Mouse (Mus musculus) mouse trophoblast stem cell (cell line): ENCODE results near the gene Tnfaip6.

Experiments
- in situ Hi-C, 2 experiments: fragments of 300-500 bp; cut with MseI, MboI; formaldehyde crosslinking; loops; 2 replicates in 1 of 2; 3 replicates in 1 of 2; pipeline ENCODE4 v1.15.1; 2025

Gene Tnfaip6

DNA sequence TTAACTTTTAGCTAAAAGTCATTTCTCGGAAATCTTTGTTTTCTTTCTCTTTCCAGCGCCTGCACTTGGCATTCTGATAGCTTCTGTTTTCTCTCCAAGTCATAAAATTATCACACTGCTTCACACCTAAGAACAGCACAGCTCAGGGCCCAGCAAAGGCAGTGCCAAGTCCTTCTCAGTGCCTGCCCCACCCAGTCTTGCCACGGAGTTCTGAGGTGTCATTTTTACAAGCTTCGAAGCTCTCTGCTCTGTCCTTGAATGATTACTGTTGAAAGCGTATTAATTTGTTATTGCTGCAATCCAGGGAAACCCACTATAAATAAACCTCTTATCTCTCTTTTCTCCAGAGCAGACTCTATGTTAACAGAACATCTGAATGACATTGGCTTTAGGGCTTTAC, 15.7 kb downstream of the Tnfaip6 start:
- in situ Hi-C loops, result no loop called here

DNA sequence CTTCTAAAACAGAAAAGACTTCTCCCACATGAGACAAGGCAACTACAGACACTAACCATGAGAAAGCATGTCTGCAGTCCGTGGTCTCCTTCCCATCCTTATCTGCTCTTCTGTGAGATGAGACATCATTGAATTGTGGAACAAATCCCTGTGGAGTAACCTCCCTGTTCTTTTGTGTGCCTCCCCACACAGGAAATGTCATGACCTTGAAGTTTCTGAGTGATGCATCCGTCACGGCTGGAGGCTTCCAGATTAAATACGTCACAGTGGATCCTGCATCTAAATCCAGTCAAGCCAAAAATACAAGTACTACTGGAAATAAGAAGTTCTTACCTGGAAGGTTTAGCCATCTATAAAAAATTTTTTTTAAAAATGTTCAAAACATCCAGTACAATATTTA, 17.8 kb downstream of the Tnfaip6 start:
- in situ Hi-C loops, result no loop called here

DNA sequence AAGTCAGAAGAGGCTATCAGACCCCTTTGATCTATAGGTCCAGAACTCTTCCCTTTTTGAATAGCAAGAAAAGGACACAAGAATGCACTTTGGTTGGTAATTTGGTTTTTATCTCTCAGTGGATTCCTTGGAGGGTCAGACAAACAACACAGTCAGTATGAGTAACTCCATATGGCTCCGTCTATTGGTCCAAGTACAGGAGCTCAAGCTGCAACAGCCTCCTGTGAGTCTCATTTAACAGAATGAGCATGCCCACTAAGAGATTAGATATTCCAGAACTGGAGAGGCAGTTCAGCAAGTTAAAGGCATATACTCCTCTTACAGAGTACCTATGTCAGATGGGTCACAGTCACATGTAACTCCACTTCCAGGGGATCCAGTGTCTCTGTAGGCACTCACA, 19.3 kb downstream of the Tnfaip6 start:
- in situ Hi-C loops, result no loop called here

DNA sequence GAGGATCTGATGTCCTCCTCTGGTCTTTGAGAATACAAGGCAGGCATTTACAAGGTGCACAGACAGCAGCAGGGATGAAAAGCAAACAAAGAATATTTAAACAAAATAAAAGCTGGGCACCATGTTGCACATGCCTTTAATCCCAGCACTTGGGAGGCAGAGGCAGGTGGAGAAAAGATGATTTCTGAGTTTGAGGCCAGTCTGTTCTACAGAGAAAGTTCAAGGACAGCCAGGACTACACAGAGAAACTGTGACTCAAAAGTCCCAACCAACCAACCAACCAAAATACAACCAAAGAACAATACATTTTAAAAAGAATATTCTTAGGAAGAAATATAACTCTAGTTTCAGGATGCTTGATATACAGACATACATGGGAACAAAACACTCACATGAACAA, 19.9 kb downstream of the Tnfaip6 start:
- in situ Hi-C loops, result no loop called here

DNA sequence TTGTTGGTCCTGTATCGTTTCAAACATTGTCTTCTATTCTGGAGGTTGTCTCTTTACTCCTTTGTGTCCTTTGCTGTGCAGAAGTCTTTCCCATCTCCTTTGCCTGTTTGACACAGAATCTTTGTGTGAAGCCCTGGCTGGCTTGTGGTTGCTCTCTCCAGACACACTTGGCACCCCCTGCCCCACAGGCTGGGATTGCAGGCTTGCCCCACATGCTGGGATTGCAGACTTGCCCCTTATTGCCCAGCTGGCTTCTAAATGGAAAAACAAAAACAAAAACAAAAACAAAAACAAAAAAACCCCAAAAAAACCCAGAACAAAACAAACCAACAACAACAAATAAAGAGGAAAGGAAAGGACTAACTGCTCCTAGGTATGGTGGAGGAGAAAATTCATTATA, 30.8 kb downstream of the Tnfaip6 start:
- in situ Hi-C loops, result no loop called here

DNA sequence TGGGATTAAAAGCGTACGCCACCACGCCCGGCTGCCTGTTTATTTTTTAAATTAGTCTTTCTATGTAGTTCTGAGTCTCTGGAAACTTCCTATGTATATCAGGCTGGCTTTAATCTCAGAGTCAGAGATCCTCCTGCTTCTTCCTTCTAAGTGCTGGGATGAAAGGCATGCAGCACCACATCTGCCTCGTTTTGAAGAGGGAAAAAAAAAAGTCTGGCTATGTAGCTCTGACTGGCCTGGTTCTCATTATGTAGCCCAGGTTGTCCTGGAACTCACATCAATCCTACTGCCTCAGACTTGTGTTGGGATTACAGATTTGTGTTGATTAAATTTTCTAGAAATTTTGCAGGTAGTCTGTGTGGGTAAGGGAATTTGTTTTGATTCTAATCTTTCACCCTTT, 33.0 kb downstream of the Tnfaip6 start:
- in situ Hi-C loops, result no loop called here

DNA sequence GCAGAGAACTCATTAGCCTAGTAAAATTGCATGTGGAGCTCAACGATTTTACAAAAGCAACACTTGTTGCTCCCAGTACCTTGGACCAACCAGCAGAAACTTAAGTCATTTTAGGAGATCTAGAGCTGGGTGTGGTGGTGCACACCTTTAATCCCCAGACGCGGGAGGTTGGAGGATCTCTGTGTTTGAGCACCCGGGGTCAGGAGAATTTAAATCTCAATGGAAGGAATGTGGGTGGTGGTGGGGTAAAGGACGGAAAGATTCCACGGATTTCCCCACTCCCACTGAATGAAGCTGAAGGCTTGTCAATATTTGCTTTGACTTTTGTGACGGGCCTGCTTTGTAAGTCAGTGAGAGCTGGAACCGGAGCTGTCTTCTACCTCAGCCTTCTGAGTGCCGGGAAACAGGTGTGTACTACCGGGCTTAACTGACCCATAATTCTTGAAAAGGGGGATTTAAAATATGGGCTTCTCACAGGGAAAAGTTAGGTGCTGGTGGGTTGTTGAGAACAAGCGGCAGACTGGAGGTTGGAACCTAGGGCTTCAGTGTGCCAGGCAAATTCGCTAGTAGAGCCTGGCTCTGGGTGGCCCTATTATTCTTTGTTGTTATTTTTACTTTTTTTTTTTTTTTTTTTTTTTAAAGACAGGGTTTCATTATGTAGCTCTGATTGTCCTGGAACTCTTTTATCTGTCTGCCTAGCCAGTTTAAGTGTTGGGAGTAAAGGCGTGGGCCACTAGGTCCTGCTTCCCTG, 33.6 kb downstream of the Tnfaip6 start:
- in situ Hi-C loops, result no loop called here

DNA sequence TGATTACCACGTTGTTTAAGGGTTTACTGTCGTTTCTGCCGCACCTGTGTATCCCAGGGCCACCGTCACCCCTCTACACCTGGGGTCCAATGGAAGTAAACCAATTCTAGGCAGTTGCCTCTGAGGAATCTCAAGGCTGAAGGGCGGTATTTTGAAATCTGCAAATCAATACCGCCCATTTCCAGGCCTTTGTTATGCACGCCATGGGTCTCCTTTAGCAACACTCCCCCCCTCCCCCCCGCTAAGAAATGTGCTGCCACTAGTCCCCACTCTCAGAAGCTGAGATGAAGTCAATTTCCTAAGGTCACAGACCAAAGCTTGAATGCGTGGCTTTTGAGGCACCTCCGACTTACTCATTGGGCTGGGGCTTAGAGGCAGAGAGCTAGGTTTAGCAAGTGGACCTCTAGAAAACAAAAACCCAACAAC, 34.3 kb downstream of the Tnfaip6 start:
- in situ Hi-C loops, result no loop called here

DNA sequence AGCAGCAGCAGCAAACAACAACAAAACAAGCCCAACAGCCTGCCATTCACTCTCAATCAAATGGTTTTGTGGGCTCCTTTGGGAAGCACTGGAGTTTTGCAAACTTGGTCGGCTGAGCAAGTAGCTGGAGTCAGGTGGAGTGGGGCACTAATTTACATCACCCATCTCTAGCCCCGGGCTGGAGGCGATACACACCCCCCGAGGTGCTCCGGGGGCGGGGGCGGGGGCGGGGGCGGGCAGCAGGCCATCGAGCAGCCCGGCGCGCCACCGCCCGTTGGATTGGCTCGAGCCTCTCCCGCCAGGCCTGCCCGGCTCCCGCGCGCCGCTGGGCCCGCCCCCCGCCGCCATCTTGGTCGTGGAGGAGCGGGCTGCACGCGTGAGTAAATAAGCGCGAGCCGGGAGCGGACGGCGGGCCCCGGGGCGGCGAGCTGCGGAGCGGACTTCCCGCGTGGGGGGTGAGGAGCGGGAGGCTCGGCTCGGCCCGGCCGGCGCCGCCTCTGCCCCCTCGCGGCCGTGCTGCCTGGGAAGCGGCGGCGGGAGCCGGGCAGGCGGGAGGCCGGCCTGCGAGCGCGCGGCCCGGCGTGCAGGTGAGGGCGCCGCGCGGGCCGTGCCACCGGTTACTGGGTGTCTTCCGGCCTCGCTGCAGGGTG, 34.8 kb downstream of the Tnfaip6 start, which contains the start of gene Rif1:
TSS of gene Rif1 (plus strand) at position 342 of the 650 bp plus-strand sequence.
- in situ Hi-C loops, result no loop called here

DNA sequence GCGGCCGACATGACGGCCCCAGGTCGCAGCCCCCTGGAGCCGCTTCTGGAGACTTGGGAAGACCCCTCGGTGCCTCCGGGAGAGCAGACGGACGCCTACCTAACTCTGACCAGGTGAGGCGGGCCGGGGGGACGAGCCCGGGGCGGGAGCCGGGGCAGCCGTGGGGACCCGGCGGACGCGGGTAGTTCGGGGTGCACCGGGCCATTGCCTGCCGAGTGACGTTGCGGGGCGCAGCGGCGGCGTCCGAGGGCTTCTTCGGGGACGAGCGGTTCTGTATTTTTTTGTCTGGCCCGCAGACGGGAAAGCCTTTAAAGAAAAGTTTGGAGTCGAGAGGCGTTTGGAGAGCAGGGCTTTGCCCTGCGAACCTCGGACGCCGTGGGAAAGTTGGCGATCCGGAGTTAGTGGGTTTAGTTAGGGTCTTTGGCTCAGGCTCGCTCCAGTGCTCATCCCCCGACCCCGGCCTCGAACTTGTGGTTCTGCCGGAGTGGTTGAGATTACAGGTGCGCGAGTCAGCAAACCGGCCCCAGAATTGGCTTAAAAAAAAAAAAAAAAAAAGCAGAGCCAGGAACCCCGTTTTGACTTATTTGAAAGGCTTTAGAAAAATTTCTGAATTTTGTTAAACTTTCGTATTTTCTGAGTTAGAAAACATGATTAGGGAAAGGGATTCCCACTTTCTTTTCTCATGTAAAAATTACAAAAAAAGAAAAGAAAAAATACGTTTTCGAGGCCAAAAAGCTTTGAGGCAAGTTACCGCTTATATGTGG, 35.5 kb downstream of the Tnfaip6 start:
- in situ Hi-C loops, result no loop called here

DNA sequence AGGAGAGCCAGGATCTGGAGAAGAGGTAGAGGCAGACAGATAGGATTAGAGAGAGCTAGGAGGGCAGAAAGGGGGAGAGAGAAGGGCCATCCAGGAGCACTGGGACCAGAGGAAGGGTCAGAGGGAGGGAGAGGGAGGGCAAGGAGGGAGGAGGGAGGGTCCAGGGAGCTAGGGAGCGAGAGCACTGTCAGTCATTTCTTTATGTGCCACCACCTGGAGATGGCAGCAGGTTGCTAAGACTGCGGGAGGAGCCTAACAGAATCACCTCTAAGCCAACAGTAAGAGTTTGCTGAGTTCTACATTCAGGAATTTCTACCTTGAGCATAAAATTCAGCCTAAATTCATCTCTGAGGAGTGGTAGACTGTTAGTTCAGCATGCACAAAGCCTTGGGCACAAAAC, 40.9 kb downstream of the Tnfaip6 start:
- in situ Hi-C loops, result loop anchor here in 1 of 2 experiments (25.0 kb wide), 1 partner anchor 1084 kb away; no protein-coding TSS in a partner anchor

DNA sequence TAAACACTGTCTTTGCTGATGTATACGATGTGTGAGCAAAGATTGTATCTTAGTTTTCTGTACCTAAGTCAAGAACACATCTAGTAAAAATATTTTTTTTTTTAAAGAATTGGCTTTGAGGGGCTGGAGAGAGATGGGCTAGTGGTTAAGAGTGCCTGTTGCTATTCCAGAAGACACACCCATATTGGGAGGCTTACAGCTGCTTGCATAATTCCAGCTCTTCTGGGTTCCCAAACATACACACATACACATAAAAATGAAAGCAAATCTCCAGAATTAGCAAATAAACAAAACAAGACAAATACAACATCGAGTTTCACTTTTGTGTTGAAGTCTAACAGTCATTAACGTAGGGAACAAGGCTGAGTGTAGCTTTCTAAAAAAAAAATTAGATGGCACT, 46.2 kb downstream of the Tnfaip6 start:
- in situ Hi-C loops, result loop anchor here in 1 of 2 experiments (25.0 kb wide), 1 partner anchor 1078 kb away; no protein-coding TSS in a partner anchor

DNA sequence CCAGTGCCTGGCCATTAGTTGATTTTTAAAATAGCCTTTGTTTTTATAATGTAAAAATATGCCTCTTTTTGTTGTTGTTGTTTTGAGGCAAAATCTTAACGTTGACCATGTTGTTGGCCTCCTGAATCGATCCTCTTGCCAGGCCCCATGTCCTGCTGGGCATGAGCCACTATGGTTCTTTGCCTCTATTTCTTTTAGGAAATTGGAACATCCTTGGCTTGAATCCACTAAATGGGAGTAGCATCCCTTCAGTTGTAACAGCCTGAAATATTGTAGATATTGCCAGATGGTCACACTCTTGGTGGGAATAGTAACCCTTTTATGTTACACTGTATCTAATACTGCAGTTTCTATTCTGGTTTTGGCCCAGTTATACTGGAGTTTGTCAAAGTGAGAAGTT, 46.8 kb downstream of the Tnfaip6 start:
- in situ Hi-C loops, result loop anchor here in 1 of 2 experiments (25.0 kb wide), 1 partner anchor 1078 kb away; no protein-coding TSS in a partner anchor
